Mouse (Mus musculus): ENCODE data around the gene Apba3. TPM values are rescaled to one million over a fixed set of nuclear protein-coding genes. Genes with fewer than 3 reads are reported as not detected.

The Apba3 gene
- total RNA-seq (2023) = 21.8 and 26.0 TPM in 2 replicates

GRCm38 (mm10) chr10:81266211-81267105 lies at the start of gene Apba3, which contains the start of gene Mrpl54:
Apba3 (plus strand) TSS chr10:81266960.
Mrpl54 (minus strand) TSS chr10:81266934.

GRCm38 (mm10) chr10:81230438-81231332 lies 36.1 kb upstream of the Apba3 start, which contains the start of gene Atcay:
Atcay (minus strand) TSS chr10:81230833.

GRCm38 (mm10) chr10:81232580-81233225 lies 34.1 kb upstream of the Apba3 start, which contains the start of gene Zfr2:
Zfr2 (plus strand) TSS chr10:81233155.

GRCm38 (mm10) chr10:81252424-81253419 lies 14.0 kb upstream of the Apba3 start, which contains the start of gene Matk:
Matk (plus strand) TSS chr10:81252935.

GRCm38 (mm10) chr10:81291511-81292104 lies 24.8 kb downstream of the Apba3 start, which contains the start of gene Tjp3:
Tjp3 (minus strand) TSS chr10:81291581.

GRCm38 (mm10) chr10:81292554-81293333 lies 26.0 kb downstream of the Apba3 start, which contains the start of gene Pip5k1c:
Pip5k1c (plus strand) TSS chr10:81292963.

GRCm38 (mm10) chr10:81320550-81321347 lies 54.0 kb downstream of the Apba3 start, which contains the start of gene Cactin:
Cactin (plus strand) TSS chr10:81321103.

Other genes with a start within 250 kb of the Apba3 start
- not detected in 2 replicates for gene Diras1, start 241.3 kb upstream of the Apba3 start, total RNA-seq (2023)
- gene Slc39a3, start 229.5 kb upstream of the Apba3 start, total RNA-seq (2023) = 11.5 and 13.1 TPM in 2 replicates
- gene Sgta, start 206.8 kb upstream of the Apba3 start, total RNA-seq (2023) = 47.2 and 56.7 TPM in 2 replicates
- gene Thop1, start 196.9 kb upstream of the Apba3 start, total RNA-seq (2023) = 4.0 TPM in 2 replicates
- 0.25 and 0.34 TPM in 2 replicates for gene Creb3l3, start 168.1 kb upstream of the Apba3 start, total RNA-seq (2023)
- gene Map2k2, start 161.0 kb upstream of the Apba3 start, total RNA-seq (2023) = 72.4 and 96.2 TPM in 2 replicates
- gene Zbtb7a, start 131.7 kb upstream of the Apba3 start, total RNA-seq (2023) = 58.8 and 72.8 TPM in 2 replicates
- gene Pias4, start 99.0 kb upstream of the Apba3 start, total RNA-seq (2023) = 27.7 and 33.9 TPM in 2 replicates
- 599 and 665 TPM in 2 replicates for gene Eef2, start 90.3 kb upstream of the Apba3 start, total RNA-seq (2023)
- gene Dapk3, start 84.0 kb upstream of the Apba3 start, total RNA-seq (2023) = 22.3 and 31.6 TPM in 2 replicates
- not detected in 2 replicates for gene 4930442H23Rik, start 83.1 kb upstream of the Apba3 start, total RNA-seq (2023)
- gene Nmrk2, start 64.9 kb upstream of the Apba3 start, total RNA-seq (2023) = not detected in 2 replicates
- gene Atcay, start 36.1 kb upstream of the Apba3 start, total RNA-seq (2023) = not detected in 2 replicates
- gene Zfr2, start 33.8 kb upstream of the Apba3 start, total RNA-seq (2023) = 0.14 and 0.54 TPM in 2 replicates
- 5.3 and 8.3 TPM in 2 replicates for gene Matk, start 14.0 kb upstream of the Apba3 start, total RNA-seq (2023)
- gene Mrpl54, start within 50 bp of the Apba3 start, total RNA-seq (2023) = 20.7 and 28.0 TPM in 2 replicates
- 6.9 and 8.6 TPM in 2 replicates for gene Tjp3, start 24.6 kb downstream of the Apba3 start, total RNA-seq (2023)
- 89.4 and 124 TPM in 2 replicates for gene Pip5k1c, start 26.0 kb downstream of the Apba3 start, total RNA-seq (2023)
- 26.4 and 33.1 TPM in 2 replicates for gene Cactin, start 54.1 kb downstream of the Apba3 start, total RNA-seq (2023)
- 0.47 TPM in 1 of 2 replicates, not detected in the other for gene Tbxa2r, start 61.8 kb downstream of the Apba3 start, total RNA-seq (2023)
- gene Gipc3, start 76.3 kb downstream of the Apba3 start, total RNA-seq (2023) = not detected in 2 replicates
- 38.3 and 47.1 TPM in 2 replicates for gene Hmg20b, start 83.5 kb downstream of the Apba3 start, total RNA-seq (2023)
- 26.6 and 28.7 TPM in 2 replicates for gene Mfsd12, start 90.5 kb downstream of the Apba3 start, total RNA-seq (2023)
- gene 4930404N11Rik, start 98.9 kb downstream of the Apba3 start, total RNA-seq (2023) = 6.0 and 7.1 TPM in 2 replicates
- gene Fzr1, start 111.6 kb downstream of the Apba3 start, total RNA-seq (2023) = 50.3 and 54.1 TPM in 2 replicates
- gene Dohh, start 117.5 kb downstream of the Apba3 start, total RNA-seq (2023) = 22.1 and 26.0 TPM in 2 replicates
- 2.0 and 2.2 TPM in 2 replicates for gene Gm48551, start 117.5 kb downstream of the Apba3 start, total RNA-seq (2023)
- gene Gm48552, start 122.0 kb downstream of the Apba3 start, total RNA-seq (2023) = 0.91 TPM in 1 of 2 replicates, not detected in the other
- 5.1 and 6.8 TPM in 2 replicates for gene Smim24, start 126.1 kb downstream of the Apba3 start, total RNA-seq (2023)
- gene Nfic, start 188.7 kb downstream of the Apba3 start, total RNA-seq (2023) = 60.2 and 61.9 TPM in 2 replicates
- not detected in 2 replicates for gene Celf5, start 215.7 kb downstream of the Apba3 start, total RNA-seq (2023)
- gene Ncln, start 229.4 kb downstream of the Apba3 start, total RNA-seq (2023) = 94.5 and 145 TPM in 2 replicates
- gene S1pr4, start 233.2 kb downstream of the Apba3 start, total RNA-seq (2023) = 74.1 and 98.5 TPM in 2 replicates

Data from neutrophil, adult 65 days (primary cell).